Mouse (Mus musculus): ENCODE measurements around the gene Atg16l1.

DNA sequence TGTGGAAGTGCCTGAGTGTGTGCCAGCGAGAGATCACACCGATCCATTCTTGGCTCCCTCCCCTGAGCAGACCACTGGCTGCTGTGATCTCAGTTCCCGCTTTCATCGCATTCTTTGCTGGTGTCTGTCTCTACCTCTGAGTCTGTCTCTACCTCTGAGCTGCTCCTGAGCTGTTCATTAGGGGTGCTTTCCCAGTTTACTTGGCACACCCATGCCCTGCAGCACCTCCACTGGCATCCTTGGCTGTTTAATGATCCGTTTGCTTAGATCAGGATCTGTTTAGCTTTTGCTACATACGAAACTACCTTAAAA is 37.4 kb downstream of the Atg16l1 start:
- no peak for TF ChIP-seq MAFK (IDR thresholded peaks at IDR 0.05; ENCODE audit: insufficient read depth, low read depth, low read length)
- TF ChIP-seq HCFC1 (IDR thresholded peaks at IDR 0.05; ENCODE audit: borderline replicate concordance, insufficient read depth, low read length): no peak
- no peak for TF ChIP-seq CHD2 (IDR thresholded peaks at IDR 0.05; ENCODE audit: low read depth, low read length)
- TF ChIP-seq ZNF384 (IDR thresholded peaks at IDR 0.05; ENCODE audit: low read depth, low read length): no peak
- no peak for TF ChIP-seq ZC3H11A (IDR thresholded peaks at IDR 0.05; ENCODE audit: borderline replicate concordance, low read depth, low read length)
